Mouse (Mus musculus) forebrain, postnatal 0 days (tissue): ENCODE measurements at regions not wholly inside any gene's neighbourhood (a gene's known extent, or its start where the extent isn't known, plus 50 kb on each side); places are given as distances from the start of the nearest gene placed in this dataset.

Experiments
- ATAC-seq: fragments of 200-750 bp; cut with Nextera tagmentation; 2 replicates; pipeline ENCODE4 v1.8.0; 2017; ENCODE audit warnings: mild to moderate bottlenecking, moderate library complexity
- DNase-seq: peaks from one replicate; pipeline ENCODE4 v3.0.0-alpha.2; 2015
- H3K27ac ChIP-seq: fragments of 300-500 bp; sonication (generic); 2 replicates; pipeline ENCODE4 v1.5.1; 2014; ENCODE audit warnings: low read depth, mild to moderate bottlenecking, antibody characterized with exemption, low read length, moderate library complexity, mixed read lengths
- H3K27me3 ChIP-seq: fragments of 300-500 bp; sonication (generic); 2 replicates; pipeline ENCODE4 v1.6.1; 2014; ENCODE audit warnings: mild to moderate bottlenecking, low read length, mixed read lengths; ENCODE audit not compliant: insufficient read depth
- H3K36me3 ChIP-seq: fragments of 300-500 bp; sonication (generic); 2 replicates; pipeline ENCODE4 v1.6.1; 2014; ENCODE audit warnings: mild to moderate bottlenecking, moderate library complexity; ENCODE audit not compliant: insufficient read depth
- H3K4me1 ChIP-seq: fragments of 300-500 bp; sonication (generic); 2 replicates; pipeline ENCODE4 v1.6.1; 2014; ENCODE audit warnings: antibody characterized with exemption; ENCODE audit not compliant: insufficient read depth
- H3K4me2 ChIP-seq: fragments of 300-500 bp; sonication (generic); 2 replicates; pipeline ENCODE4 v1.6.1; 2014; ENCODE audit warnings: low read depth, mild to moderate bottlenecking, moderate library complexity
- H3K4me3 ChIP-seq: fragments of 300-500 bp; sonication (generic); 2 replicates; pipeline ENCODE4 v1.5.1; 2014; ENCODE audit warnings: low read depth, low read length, mixed read lengths
- H3K9ac ChIP-seq: fragments of 300-500 bp; sonication (generic); 2 replicates; pipeline ENCODE4 v1.6.1; 2014; ENCODE audit warnings: mild to moderate bottlenecking
- H3K9me3 ChIP-seq: fragments of 300-500 bp; sonication (generic); 2 replicates; pipeline ENCODE4 v1.6.1; 2016; ENCODE audit warnings: low read length
- CTCF ChIP-seq: sonication (generic); IDR thresholded peaks from 2 replicates; pipeline ENCODE4 v1.5.1; 2016; ENCODE audit warnings: antibody characterized with exemption, control low read depth, low read depth
- WGBS: fragments of 180-500 bp; shearing (Covaris S2); extraction: QIAGEN DNeasy Blood & Tissue Kit; methylation state at CpG from one replicate; pipeline ENCODE4 v1.1.7; 2014; 5-methylcytosine and 5-hydroxymethylcytosine counted together

DNA sequence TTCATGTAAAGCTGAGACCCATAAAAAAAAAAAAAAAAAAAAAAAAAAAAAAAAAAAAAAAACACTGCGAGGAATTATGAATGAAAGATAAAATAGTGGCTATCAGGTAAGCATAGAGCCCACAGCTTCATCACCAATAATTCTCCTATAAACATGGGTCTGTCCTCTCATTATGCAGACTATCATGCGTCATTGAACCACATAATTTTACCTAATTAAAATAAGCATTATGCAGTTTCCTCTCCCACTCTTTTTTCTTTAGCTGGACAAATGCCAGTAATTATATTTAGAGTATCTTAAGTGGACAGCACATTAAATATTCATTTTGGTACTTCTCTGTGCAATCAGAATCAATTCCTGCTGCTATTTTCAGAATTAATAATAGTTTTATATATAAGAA is 1539.2 kb upstream of the Slc10a2 start:
- Histone ChIP-seq H3K27ac (no peak overlapping the region), H3K4me1 (peaks cover 3% of the 10 kb centered on the region), H3K9ac (no peak overlapping the region), H3K36me3 (no peaks in the 10 kb centered on the region), H3K9me3 (no peaks in the 10 kb centered on the region), H3K27me3 (no peaks in the 10 kb centered on the region), H3K4me3 (no peak overlapping the region), H3K4me2 (no peak overlapping the region)
- 52% methylated on average over 2 of the region's 2 CpGs for WGBS
- DNase-seq (no peak), ATAC-seq (no peak)
- no peak for TF ChIP-seq CTCF

GRCm38 (mm10) chr8:6627009-6627557 is 1521.9 kb upstream of the Slc10a2 start:
- 72% methylated on average over 8 of the region's 8 CpGs for WGBS
- H3K27me3 ChIP-seq: no peaks in the 10 kb centered on the region
- no peaks in the 10 kb centered on the region for H3K36me3 ChIP-seq
- H3K9me3 ChIP-seq: no peaks in the 10 kb centered on the region
- H3K27ac ChIP-seq: no peak overlapping the region
- no peaks in the 10 kb centered on the region for H3K4me1 ChIP-seq
- no peak for TF ChIP-seq CTCF
- DNase-seq: no peak
- ATAC-seq: no peak
- H3K9ac ChIP-seq: no peak overlapping the region
- H3K4me3 ChIP-seq: no peak overlapping the region
- no peak overlapping the region for H3K4me2 ChIP-seq

DNA sequence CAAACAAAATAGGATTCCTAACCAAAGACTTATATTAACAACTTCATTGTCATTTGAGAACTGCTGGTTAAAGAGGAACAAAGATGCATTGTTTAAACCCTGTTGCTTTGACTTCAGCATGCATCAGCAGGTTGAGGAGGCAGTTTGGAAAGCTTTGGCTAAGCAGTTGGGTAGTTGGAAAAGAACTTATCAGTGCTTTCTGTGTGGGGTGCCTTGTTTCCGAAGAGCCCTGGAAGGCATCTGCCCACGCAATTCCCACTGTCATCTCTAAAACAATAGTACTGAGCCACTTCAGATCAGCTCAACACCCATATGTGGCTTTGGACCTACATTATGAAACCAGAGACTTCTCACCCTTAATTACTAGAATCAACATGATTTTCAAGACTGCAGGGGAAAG is 1503.7 kb upstream of the Slc10a2 start:
- no peak for TF ChIP-seq CTCF
- ATAC-seq (no peak), DNase-seq (no peak)
- no peaks in the 10 kb centered on the region for H3K36me3 ChIP-seq
- H3K4me3 ChIP-seq: no peak overlapping the region
- no peaks in the 10 kb centered on the region for H3K9me3 ChIP-seq
- 47% methylated on average over 2 of the region's 2 CpGs for WGBS
- H3K4me2 ChIP-seq: no peak overlapping the region
- H3K27ac ChIP-seq: no peak overlapping the region
- no peaks in the 10 kb centered on the region for H3K4me1 ChIP-seq
- no peak overlapping the region for H3K9ac ChIP-seq
- H3K27me3 ChIP-seq: no peaks in the 10 kb centered on the region

- no peaks in the 10 kb centered on the region for H3K27me3 ChIP-seq
- TF ChIP-seq CTCF: no peak
- peak; percentile 55 for DNase-seq
- peak; percentile 86 for ATAC-seq
- no peaks in the 10 kb centered on the region for H3K4me1 ChIP-seq
- H3K36me3 ChIP-seq: no peaks in the 10 kb centered on the region
- WGBS: 5% methylated on average over 9 of the region's 9 CpGs
- no peak overlapping the region for H3K27ac ChIP-seq
- H3K4me2 ChIP-seq: no peak overlapping the region
- H3K9me3 ChIP-seq: no peaks in the 10 kb centered on the region
- no peak overlapping the region for H3K9ac ChIP-seq
- no peak overlapping the region for H3K4me3 ChIP-seq
Measured at GRCm38 (mm10) chr8:6606854-6607535, 1501.8 kb upstream of the Slc10a2 start.

- DNase-seq (peak; percentile 22), ATAC-seq (peak; percentile 69)
- Histone ChIP-seq H3K9ac (no peak overlapping the region), H3K4me3 (no peak overlapping the region), H3K9me3 (no peaks in the 10 kb centered on the region), H3K4me2 (no peak overlapping the region), H3K36me3 (no peaks in the 10 kb centered on the region), H3K27me3 (no peaks in the 10 kb centered on the region), H3K4me1 (no peaks in the 10 kb centered on the region), H3K27ac (no peak overlapping the region)
- TF ChIP-seq CTCF: no peak
- 18% methylated on average over 5 of the region's 5 CpGs for WGBS
Measured at GRCm38 (mm10) chr8:6604232-6604804, 1499.2 kb upstream of the Slc10a2 start.

GRCm38 (mm10) chr8:6590146-6590545 is 1485.0 kb upstream of the Slc10a2 start:
- H3K36me3 ChIP-seq: no peaks in the 10 kb centered on the region
- H3K9ac ChIP-seq: no peak overlapping the region
- no peak overlapping the region for H3K4me3 ChIP-seq
- TF ChIP-seq CTCF: no peak
- H3K4me2 ChIP-seq: no peak overlapping the region
- no peak overlapping the region for H3K27ac ChIP-seq
- H3K27me3 ChIP-seq: no peaks in the 10 kb centered on the region
- H3K4me1 ChIP-seq: no peaks in the 10 kb centered on the region
- DNase-seq (no peak), ATAC-seq (no peak)
- no peaks in the 10 kb centered on the region for H3K9me3 ChIP-seq

DNA sequence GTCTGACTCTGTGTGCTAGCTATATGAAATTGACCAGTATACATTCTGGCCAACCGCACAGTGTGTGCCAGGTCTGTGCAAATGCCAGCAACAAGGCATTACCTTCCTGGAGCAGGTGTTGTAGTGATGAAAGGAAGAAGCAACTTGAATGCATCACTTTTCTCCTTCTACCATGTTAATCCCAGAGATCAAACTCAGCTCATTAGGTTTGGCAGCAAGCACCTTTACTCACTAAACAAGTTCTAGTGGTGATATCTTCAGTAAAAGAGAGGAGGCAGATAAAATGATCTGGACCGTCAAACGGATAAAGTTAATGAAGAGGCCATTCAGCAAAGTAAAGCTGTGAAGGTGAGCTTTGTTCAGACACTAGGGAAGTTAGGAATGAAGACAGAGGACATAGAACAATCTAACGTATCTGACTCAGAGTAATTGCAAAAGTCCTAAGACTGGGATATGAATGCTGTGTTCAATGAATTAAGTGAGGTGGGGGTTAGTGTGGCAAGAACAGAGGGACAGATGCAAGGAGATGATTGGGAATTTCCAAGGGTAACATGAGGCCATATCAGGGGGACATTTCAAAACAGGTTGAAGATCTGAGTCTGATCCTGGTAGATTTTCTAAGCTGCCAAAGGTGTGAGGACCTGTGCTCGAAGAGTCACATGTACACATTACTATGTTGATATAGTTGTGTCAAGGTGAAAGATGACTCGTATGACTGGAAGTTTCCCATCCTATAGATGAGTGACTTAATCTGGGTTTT is 1478.4 kb upstream of the Slc10a2 start:
- WGBS: 92% methylated on average over 6 of the region's 6 CpGs
- no peaks in the 10 kb centered on the region for H3K9me3 ChIP-seq
- H3K9ac ChIP-seq: no peak overlapping the region
- TF ChIP-seq CTCF: no peak
- H3K4me3 ChIP-seq: no peak overlapping the region
- no peaks in the 10 kb centered on the region for H3K4me1 ChIP-seq
- no peak for DNase-seq
- no peak for ATAC-seq
- H3K27me3 ChIP-seq: no peaks in the 10 kb centered on the region
- H3K4me2 ChIP-seq: no peak overlapping the region
- H3K27ac ChIP-seq: no peak overlapping the region
- no peaks in the 10 kb centered on the region for H3K36me3 ChIP-seq
